Mouse (Mus musculus) brown adipose tissue, adult 24 weeks (tissue): ENCODE results near the gene Armc12. TPM values are rescaled to one million over a fixed set of nuclear protein-coding genes. Genes with fewer than 3 reads are reported as not detected.

Experiments used
- H3K27ac ChIP-seq: fragments of 200-500 bp; replicated peaks from 2 replicates; pipeline ENCODE4 v1.5.1; 2012; ENCODE audit warnings: low read depth, mild to moderate bottlenecking, low read length
- H3K4me1 ChIP-seq: fragments of 200-500 bp; 2 replicates; pipeline ENCODE4 v1.6.1; 2012; ENCODE audit warnings: low read length, mixed read lengths; ENCODE audit not compliant: control insufficient read depth, insufficient read depth, insufficient read length
- H3K4me3 ChIP-seq: fragments of 200-500 bp; 2 replicates; pipeline ENCODE4 v1.5.1; 2012; ENCODE audit warnings: low read depth, mild to moderate bottlenecking, low read length, moderate library complexity; ENCODE audit not compliant: insufficient read depth
- polyA plus RNA-seq: library from polyadenylated mRNA; stranded (reverse); fragments of >200 nt; gene quantifications from 2 replicates; pipeline ENCODE4 v1.2.4, GENCODE M21; 2012; ENCODE audit not compliant: missing spikeins, insufficient read depth, insufficient read length

Gene Armc12
- polyA plus RNA-seq, 1 experiment, result not detected

GRCm38 (mm10) chr17:28580396-28580795 lies 49.8 kb downstream of the Armc12 start:
- no peak overlapping the region for H3K4me3 ChIP-seq
- no peaks in the 10 kb centered on the region for H3K4me1 ChIP-seq
- no peak overlapping the region for H3K27ac ChIP-seq

- no peak overlapping the region for H3K27ac ChIP-seq
- H3K4me1 ChIP-seq, result no peaks in the 10 kb centered on the region
- no peak overlapping the region for H3K4me3 ChIP-seq
These were observed 50.5 kb downstream of the Armc12 start for GRCm38 (mm10) chr17:28581056-28581455.

- Histone ChIP-seq H3K4me1 (no peaks in the 10 kb centered on the region), H3K27ac (no peak overlapping the region), H3K4me3 (no peak overlapping the region)
These were observed 55.9 kb downstream of the Armc12 start for GRCm38 (mm10) chr17:28586509-28586908.

- Histone ChIP-seq H3K4me1 (no peaks in the 10 kb centered on the region), H3K4me3 (no peak overlapping the region), H3K27ac (no peak overlapping the region)
These were observed 58.0 kb downstream of the Armc12 start for GRCm38 (mm10) chr17:28588591-28588990.

Other genes starting within 250 kb of the Armc12 start
- gene Fance, start 217.3 kb upstream of the Armc12 start, polyA plus RNA-seq, result 5.0 and 9.9 TPM in 2 replicates
- 196 and 332 TPM in 2 replicates for gene Rpl10a, start 202.3 kb upstream of the Armc12 start, polyA plus RNA-seq
- gene Tead3, start 180.0 kb upstream of the Armc12 start, polyA plus RNA-seq, result 3.6 and 4.6 TPM in 2 replicates
- gene Tulp1, start 165.6 kb upstream of the Armc12 start, polyA plus RNA-seq, result not detected in 2 replicates
- gene Fkbp5, start 13.3 kb upstream of the Armc12 start, polyA plus RNA-seq, result 3.9 and 4.1 TPM in 2 replicates
- not detected in 2 replicates for gene Clpsl2, start 18.6 kb downstream of the Armc12 start, polyA plus RNA-seq
- gene Clps, start 30.0 kb downstream of the Armc12 start, polyA plus RNA-seq, result not detected in 2 replicates
- gene Lhfpl5, start 44.8 kb downstream of the Armc12 start, polyA plus RNA-seq, result not detected in 2 replicates
- gene Srpk1, start 91.9 kb downstream of the Armc12 start, polyA plus RNA-seq, result 19.0 and 31.0 TPM in 2 replicates
- 0.71 and 1.5 TPM in 2 replicates for gene Slc26a8, start 159.4 kb downstream of the Armc12 start, polyA plus RNA-seq
- 39.5 and 49.0 TPM in 2 replicates for gene Mapk14, start 160.5 kb downstream of the Armc12 start, polyA plus RNA-seq
- 2.0 and 2.1 TPM in 2 replicates for gene AC170998.1, start 195.3 kb downstream of the Armc12 start, polyA plus RNA-seq
- 0.75 TPM in 2 replicates for gene Mapk13, start 238.5 kb downstream of the Armc12 start, polyA plus RNA-seq